Mouse (Mus musculus): ENCODE measurements around the gene Nt5c3b.

The Nt5c3b gene

DNA sequence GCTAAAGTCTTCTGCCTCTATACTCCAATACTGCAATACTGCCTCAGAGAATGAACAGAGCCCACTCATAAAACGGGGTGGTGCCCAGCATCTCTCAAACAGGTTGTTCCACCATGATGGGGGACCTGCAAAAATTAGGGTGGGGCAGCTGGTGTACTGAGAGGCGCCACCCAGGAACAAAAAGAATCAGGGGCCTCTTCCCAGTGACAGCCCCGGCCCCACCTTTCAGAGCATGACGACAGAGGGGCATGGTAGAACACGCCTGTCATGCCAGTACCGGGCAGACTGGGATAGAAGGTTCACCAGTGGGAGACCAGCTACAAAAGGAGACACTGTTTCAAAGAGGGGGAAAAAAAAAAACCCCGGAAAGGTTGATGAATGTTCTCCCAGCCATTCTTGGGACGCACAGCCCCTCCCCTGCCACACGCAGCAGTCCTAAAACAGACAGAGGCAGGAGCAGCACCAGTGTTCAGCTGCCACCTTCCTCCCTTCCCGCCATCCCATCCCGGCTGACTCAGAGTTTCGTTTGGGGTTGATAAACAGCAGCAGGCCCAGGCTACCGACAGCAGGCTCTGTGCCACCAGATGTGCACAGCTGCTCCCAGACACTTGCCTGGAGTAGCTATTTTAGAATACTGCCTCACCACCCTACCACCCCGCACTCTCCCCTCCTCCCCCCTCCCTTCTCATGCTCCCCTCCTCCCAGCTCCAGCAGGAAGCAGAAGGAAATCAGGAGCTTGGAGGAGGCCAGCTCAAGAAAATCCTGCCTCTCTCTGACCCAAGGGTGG, 53.8 kb downstream of the Nt5c3b start:
- in situ Hi-C loops (cut with MboI; ENCODE audit: unreplicated experiment in 2 of 2), result no loop called here

DNA sequence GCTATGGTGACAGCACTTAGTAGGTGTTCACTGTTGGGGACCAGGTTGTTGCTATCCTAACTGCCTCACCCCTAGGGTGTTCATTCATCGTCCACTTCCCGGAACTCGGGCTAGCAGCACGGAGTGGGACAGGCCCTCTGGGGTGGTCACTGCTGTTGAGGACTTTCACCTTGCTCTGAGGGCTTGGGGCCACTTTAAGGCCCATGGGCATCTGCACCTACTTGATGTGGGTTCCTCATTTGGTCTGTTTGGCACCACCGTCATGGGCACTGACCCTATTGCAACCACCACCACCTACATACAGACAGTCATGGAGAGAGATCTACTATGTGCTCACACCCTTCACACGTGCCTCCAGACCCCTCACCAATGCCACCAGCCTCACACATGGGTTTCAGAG, 54.5 kb downstream of the Nt5c3b start:
- in situ Hi-C loops (cut with MboI; ENCODE audit: unreplicated experiment in 2 of 2), result no loop called here

GRCm38 (mm10) chr11:100386586-100386985, 55.0 kb downstream of the Nt5c3b start:
- in situ Hi-C loops (cut with MboI; ENCODE audit: unreplicated experiment in 2 of 2), result no loop called here

DNA sequence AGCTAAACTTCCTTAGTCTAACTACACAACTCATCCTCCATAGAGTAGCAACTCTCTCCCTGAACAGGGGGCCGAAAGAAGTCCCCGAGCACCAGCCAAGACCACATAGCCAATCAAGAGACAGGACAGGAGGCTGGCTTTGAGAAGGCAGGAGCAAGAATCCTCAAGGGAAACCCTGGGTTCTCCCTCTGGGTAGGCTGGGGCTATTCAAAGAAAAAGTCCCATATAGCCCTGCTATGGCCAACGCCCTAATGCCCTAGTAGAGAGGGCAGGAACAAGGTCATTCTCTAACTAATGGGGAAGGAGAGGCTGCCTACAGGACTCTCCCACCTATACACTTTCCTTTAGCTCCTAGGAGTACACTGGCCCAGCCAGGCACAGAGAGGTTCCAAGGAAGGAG, 56.6 kb downstream of the Nt5c3b start:
- in situ Hi-C loops (cut with MboI; ENCODE audit: unreplicated experiment in 2 of 2), result no loop called here

- in situ Hi-C loops (cut with MboI; ENCODE audit: unreplicated experiment in 2 of 2), result no loop called here
Measured at GRCm38 (mm10) chr11:100382682-100383081, 58.9 kb downstream of the Nt5c3b start.

- in situ Hi-C loops (cut with MboI; ENCODE audit: unreplicated experiment in 2 of 2), result no loop called here
Measured at GRCm38 (mm10) chr11:100379311-100379710, 62.3 kb downstream of the Nt5c3b start.

DNA sequence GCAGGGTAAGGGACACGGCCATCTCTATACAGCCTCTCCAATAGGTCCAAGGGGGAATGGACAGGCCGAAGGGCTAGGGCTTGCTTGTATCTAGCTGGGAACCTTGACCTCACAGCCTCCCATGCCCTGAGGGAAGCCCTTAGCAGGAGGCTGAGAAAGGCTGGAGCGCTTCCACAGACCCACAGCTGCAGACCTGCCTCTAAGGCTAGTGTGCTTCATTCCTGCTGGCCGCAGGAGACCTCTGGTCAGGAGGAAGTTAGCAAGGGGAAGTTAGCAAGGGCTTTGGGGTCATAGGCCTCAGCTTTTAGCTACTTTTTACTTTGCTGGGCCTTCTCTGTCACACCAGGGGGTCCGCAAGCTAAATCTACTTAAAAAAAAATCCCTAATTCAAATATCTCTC, 63.2 kb downstream of the Nt5c3b start:
- in situ Hi-C loops (cut with MboI; ENCODE audit: unreplicated experiment in 2 of 2), result no loop called here

GRCm38 (mm10) chr11:100377989-100378388, 63.6 kb downstream of the Nt5c3b start:
- in situ Hi-C loops (cut with MboI; ENCODE audit: unreplicated experiment in 2 of 2), result no loop called here

GRCm38 (mm10) chr11:100376746-100377389, 64.7 kb downstream of the Nt5c3b start:
- in situ Hi-C loops (cut with MboI; ENCODE audit: unreplicated experiment in 2 of 2), result no loop called here

- in situ Hi-C loops (cut with MboI; ENCODE audit: unreplicated experiment in 2 of 2), result no loop called here
Measured at GRCm38 (mm10) chr11:100376005-100376404, 65.6 kb downstream of the Nt5c3b start.

GRCm38 (mm10) chr11:100375127-100375526, 66.5 kb downstream of the Nt5c3b start:
- in situ Hi-C loops (cut with MboI; ENCODE audit: unreplicated experiment in 2 of 2), result no loop called here
